Mouse (Mus musculus) spleen, adult 2 months (tissue): ENCODE measurements around the gene Cfd.

Source experiments
- CTCF ChIP-seq: fragments of 200-500 bp; IDR thresholded peaks from 2 replicates; pipeline ENCODE4 v1.5.1; 2011; ENCODE audit warnings: mild to moderate bottlenecking, inconsistent platforms; ENCODE audit not compliant: insufficient read depth, insufficient read length, insufficient replicate concordance; ENCODE audit errors: extremely low read depth
- POLR2A ChIP-seq: fragments of 200-500 bp; IDR thresholded peaks from 2 replicates; pipeline ENCODE4 v1.6.1; 2011; ENCODE audit warnings: low read depth, low read length, inconsistent platforms

DNA sequence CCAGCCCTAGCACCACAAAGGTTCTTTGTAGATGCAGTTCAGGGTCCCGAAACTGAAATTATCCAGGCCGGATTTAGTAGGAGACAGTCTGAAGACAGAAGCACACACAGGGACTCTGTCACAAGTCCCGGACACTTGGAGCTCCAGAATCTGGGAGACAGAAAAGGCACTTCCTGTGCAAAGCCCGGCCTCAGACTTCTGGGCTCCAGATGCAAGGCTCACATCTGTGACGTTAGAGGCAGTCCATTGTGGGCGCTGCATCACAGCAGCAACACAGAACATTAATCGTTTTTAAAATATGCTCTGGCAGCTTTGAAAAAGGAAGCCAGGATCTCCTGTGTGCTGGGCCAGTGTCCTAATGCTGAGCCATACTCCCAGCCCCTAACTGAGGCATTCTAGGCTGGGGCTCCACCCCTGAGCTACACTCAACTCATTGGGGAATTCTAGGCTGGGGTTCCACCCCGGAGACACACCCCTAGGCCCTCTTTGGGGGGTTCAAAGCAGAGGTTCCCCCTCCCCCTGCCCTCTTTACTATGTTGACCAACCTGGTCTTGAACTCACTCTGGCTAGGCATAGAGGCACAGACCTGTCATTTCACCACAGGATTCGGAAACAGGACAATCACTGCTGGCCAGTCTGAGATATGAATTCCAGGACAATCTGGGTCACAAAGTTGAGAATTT, 38.4 kb upstream of the Cfd start:
- TF ChIP-seq CTCF (no peak), POLR2A (no peak)
